Mouse (Mus musculus) inflammation-experienced regulatory T-cells, adult 6 months (primary cell): Measurements from ENCODE around the gene Qtrt1. TPM values are rescaled to one million over a fixed set of nuclear protein-coding genes. Genes with fewer than 3 reads are reported as not detected.

Experiments used
- ATAC-seq: one replicate; pipeline ENCODE4 v1.8.0; 2017
- polyA plus RNA-seq, 3 experiments: library from polyadenylated mRNA; unstranded; fragments of 100-300 nt; shearing (Covaris generic); gene quantifications; one replicate each; pipeline ENCODE4 v1.2.1; 2017

Gene Qtrt1
- polyA plus RNA-seq, 3 experiments from 2014 or later, result 26.2 to 49.8 (median 39.8) TPM

GRCm38 (mm10) chr9:21424631-21425555 lies 13.3 kb downstream of the Qtrt1 start, which contains the start of gene Dnm2:
Gene Dnm2 (plus strand): TSS chr9:21424908.
- peak; percentile 99 for ATAC-seq

GRCm38 (mm10) chr9:21425556-21425945 lies 13.9 kb downstream of the Qtrt1 start:
- no peak for ATAC-seq

GRCm38 (mm10) chr9:21426013-21426412 lies 14.4 kb downstream of the Qtrt1 start:
- ATAC-seq, result no peak

- ATAC-seq, result no peak
Observed at GRCm38 (mm10) chr9:21426525-21426924, 14.9 kb downstream of the Qtrt1 start.

GRCm38 (mm10) chr9:21427773-21428172 lies 16.1 kb downstream of the Qtrt1 start:
- no peak for ATAC-seq

- no peak for ATAC-seq
Observed at GRCm38 (mm10) chr9:21428178-21428577, 16.5 kb downstream of the Qtrt1 start.

GRCm38 (mm10) chr9:21430724-21431123 lies 19.1 kb downstream of the Qtrt1 start:
- no peak for ATAC-seq

- ATAC-seq, result no peak
Observed at GRCm38 (mm10) chr9:21432066-21432465, 20.4 kb downstream of the Qtrt1 start.

GRCm38 (mm10) chr9:21433766-21434165 lies 22.1 kb downstream of the Qtrt1 start:
- ATAC-seq, result no peak

- no peak for ATAC-seq
Observed at GRCm38 (mm10) chr9:21434410-21434809, 22.8 kb downstream of the Qtrt1 start.

GRCm38 (mm10) chr9:21435777-21436635 lies 24.4 kb downstream of the Qtrt1 start:
- peak; percentile 97 for ATAC-seq

GRCm38 (mm10) chr9:21437577-21437976 lies 25.9 kb downstream of the Qtrt1 start:
- ATAC-seq, result no peak

GRCm38 (mm10) chr9:21438219-21438618 lies 26.6 kb downstream of the Qtrt1 start:
- no peak for ATAC-seq

- ATAC-seq, result no peak
Observed at GRCm38 (mm10) chr9:21439456-21439855, 27.8 kb downstream of the Qtrt1 start.

- ATAC-seq, result no peak
Observed at GRCm38 (mm10) chr9:21439914-21440313, 28.3 kb downstream of the Qtrt1 start.

- no peak for ATAC-seq
Observed at GRCm38 (mm10) chr9:21440387-21440786, 28.8 kb downstream of the Qtrt1 start.

- ATAC-seq, result no peak
Observed at GRCm38 (mm10) chr9:21443853-21444252, 32.2 kb downstream of the Qtrt1 start.

GRCm38 (mm10) chr9:21444574-21444973 lies 32.9 kb downstream of the Qtrt1 start:
- no peak for ATAC-seq

GRCm38 (mm10) chr9:21445081-21445744 lies 33.6 kb downstream of the Qtrt1 start:
- ATAC-seq, result no peak

GRCm38 (mm10) chr9:21447778-21448177 lies 36.1 kb downstream of the Qtrt1 start:
- ATAC-seq, result no peak

GRCm38 (mm10) chr9:21449710-21450109 lies 38.1 kb downstream of the Qtrt1 start:
- ATAC-seq, result peak; percentile 74

GRCm38 (mm10) chr9:21450270-21450669 lies 38.6 kb downstream of the Qtrt1 start:
- peak; percentile 68 for ATAC-seq

GRCm38 (mm10) chr9:21451391-21451790 lies 39.8 kb downstream of the Qtrt1 start:
- ATAC-seq, result no peak
